Mouse (Mus musculus): ENCODE measurements around the gene Anxa2.

- TF ChIP-seq CTCF (IDR thresholded peaks at IDR 0.05; ENCODE audit: low read depth, low read length) (no peak), POLR2A (IDR thresholded peaks at IDR 0.05; ENCODE audit: borderline replicate concordance, low read depth, low read length) (no peak)
Measured at GRCm38 (mm10) chr9:69492809-69493208, 39.4 kb downstream of the Anxa2 start.

All from bone marrow macrophage, adult 2 months (primary cell).